Mouse (Mus musculus) lung, postnatal 0 days (tissue): ENCODE measurements around the gene Dapl1.
A peak's percentile ranks its signal among the peaks of the same experiment; 100 is the strongest.

ENCODE experiments used
- CTCF ChIP-seq: IDR thresholded peaks from 2 replicates; pipeline ENCODE4 v1.5.1; 2016; ENCODE audit warnings: antibody characterized with exemption, mild to moderate bottlenecking
- EP300 ChIP-seq: IDR thresholded peaks from 2 replicates; pipeline ENCODE4 v1.6.1; 2016; ENCODE audit warnings: antibody characterized with exemption, mild to moderate bottlenecking, control low read depth

DNA sequence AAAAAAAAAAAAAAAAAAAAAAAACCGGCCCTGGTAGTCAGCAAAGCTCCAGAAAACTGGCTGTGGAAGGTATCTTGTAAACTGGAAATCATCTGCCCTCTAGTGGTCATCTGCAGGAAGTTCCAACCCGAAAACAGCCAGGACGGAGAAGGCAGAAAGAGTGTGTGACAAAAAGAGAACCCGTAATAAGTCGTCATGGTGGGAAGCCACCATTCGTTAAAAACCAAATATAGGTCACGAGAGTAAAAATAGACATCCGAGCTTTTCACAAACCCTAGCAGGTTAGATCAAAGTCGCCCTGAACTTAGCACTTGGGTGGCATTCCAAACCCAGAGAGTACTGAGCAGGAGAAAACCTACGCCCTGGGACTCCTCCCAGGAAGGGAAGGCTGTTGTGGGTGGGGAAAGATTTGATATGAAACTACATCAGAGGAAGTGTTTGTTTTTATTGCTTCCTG lies 45.9 kb upstream of the Dapl1 start:
- TF ChIP-seq CTCF (peak; percentile 81), EP300 (peak; percentile 92)
